Mouse (Mus musculus): ENCODE results near the gene Relt. TPM values are rescaled to one million over a fixed set of nuclear protein-coding genes. Genes with fewer than 3 reads are reported as not detected.
A peak's percentile ranks its signal among the peaks of the same experiment; 100 is the strongest.

The Relt gene
- polyA plus RNA-seq, 1 experiment: 29.2 TPM

DNA sequence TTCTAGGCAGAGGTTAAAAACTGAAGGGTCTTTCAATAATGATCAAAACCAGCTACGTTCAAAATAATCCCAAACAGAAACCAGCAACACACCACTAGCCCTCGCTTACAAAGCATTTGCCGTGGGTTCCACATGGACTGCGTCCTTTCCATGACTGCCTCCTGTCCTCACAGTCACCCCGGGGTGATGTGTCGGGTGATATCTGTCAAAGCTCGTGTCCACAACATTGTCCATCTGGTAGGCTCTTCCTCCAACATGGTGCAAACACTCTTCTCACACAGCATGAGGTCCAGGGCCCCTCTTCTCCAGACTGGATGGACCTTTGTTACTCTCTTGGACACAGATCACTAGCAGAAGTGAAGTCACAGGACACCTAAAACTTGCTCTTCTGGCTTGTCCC, 41.8 kb upstream of the Relt start:
- TF ChIP-seq CTCF (IDR thresholded peaks at IDR 0.05; ENCODE audit: borderline replicate concordance, insufficient read depth, low read depth, low read length) (no peak), POLR2A (IDR thresholded peaks at IDR 0.05; ENCODE audit: borderline replicate concordance, insufficient read depth, low read length) (no peak)
- 67% methylated on average over 7 of the region's 7 CpGs for WGBS
- no peaks in the 10 kb centered on the region for H3K4me1 ChIP-seq (ENCODE audit: control insufficient read depth, insufficient read depth, low read length)
- H3K27ac ChIP-seq (ENCODE audit: insufficient read depth, low read length): no peak overlapping the region
- no peaks in the 10 kb centered on the region for H3K27me3 ChIP-seq (ENCODE audit: control insufficient read depth, insufficient read depth, low read length)
- H3K4me3 ChIP-seq (replicated peaks; ENCODE audit: insufficient read depth, low read depth, low read length): no peak overlapping the region
- no peak for DNase-seq

- no peak overlapping the region for H3K27ac ChIP-seq (ENCODE audit: insufficient read depth, low read length)
- 84% methylated on average over 5 of the region's 5 CpGs for WGBS
- DNase-seq: no peak
Observed at GRCm38 (mm10) chr7:100904612-100905011, 41.4 kb upstream of the Relt start.

GRCm38 (mm10) chr7:100902451-100903137, 39.3 kb upstream of the Relt start:
- WGBS: 78% methylated on average over 9 of the region's 9 CpGs
- no peak for TF ChIP-seq POLR2A (IDR thresholded peaks at IDR 0.05; ENCODE audit: borderline replicate concordance, insufficient read depth, low read length)
- TF ChIP-seq CTCF (IDR thresholded peaks at IDR 0.05; ENCODE audit: borderline replicate concordance, insufficient read depth, low read depth, low read length): peak; percentile 52; the same call in 1 of the 2 replicates
- Histone ChIP-seq H3K27ac (ENCODE audit: insufficient read depth, low read length) (no peak overlapping the region), H3K27me3 (ENCODE audit: control insufficient read depth, insufficient read depth, low read length) (no peaks in the 10 kb centered on the region), H3K4me3 (replicated peaks; ENCODE audit: insufficient read depth, low read depth, low read length) (no peak overlapping the region), H3K4me1 (ENCODE audit: control insufficient read depth, insufficient read depth, low read length) (no peaks in the 10 kb centered on the region)
- DNase-seq: no peak

More at GRCm38 (mm10) chr7:100904612-100905011, 41.4 kb upstream of the Relt start:
- no peak for TF ChIP-seq POLR2A (IDR thresholded peaks at IDR 0.05; ENCODE audit: borderline replicate concordance, insufficient read depth, low read length)
- no peak for TF ChIP-seq CTCF (IDR thresholded peaks at IDR 0.05; ENCODE audit: borderline replicate concordance, insufficient read depth, low read depth, low read length)
- no peaks in the 10 kb centered on the region for H3K4me1 ChIP-seq (ENCODE audit: control insufficient read depth, insufficient read depth, low read length)
- H3K4me3 ChIP-seq (replicated peaks; ENCODE audit: insufficient read depth, low read depth, low read length): no peak overlapping the region
- H3K27me3 ChIP-seq (ENCODE audit: control insufficient read depth, insufficient read depth, low read length): no peaks in the 10 kb centered on the region

DNA sequence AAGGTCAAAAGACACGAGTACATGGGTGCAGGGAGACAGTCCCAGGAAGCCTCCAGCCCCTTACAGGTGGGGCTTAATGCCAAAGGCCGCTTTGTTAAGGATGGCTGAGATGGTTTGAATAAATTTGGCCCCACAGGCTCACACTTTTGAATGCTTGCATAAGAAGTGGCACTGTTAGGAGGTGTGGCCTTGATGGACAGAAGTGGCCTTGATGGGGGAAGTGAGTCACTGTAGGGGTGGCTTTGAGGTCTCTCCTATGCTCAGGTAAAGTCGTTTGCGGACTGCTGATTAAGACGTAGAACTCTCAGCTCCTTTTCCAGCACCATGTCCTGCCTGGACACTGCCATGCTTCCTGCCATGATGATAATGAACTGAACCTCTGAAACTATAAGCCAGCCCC, 34.6 kb upstream of the Relt start:
- H3K4me1 ChIP-seq (ENCODE audit: control insufficient read depth, insufficient read depth, low read length): no peaks in the 10 kb centered on the region
- 76% methylated on average over 5 of the region's 5 CpGs for WGBS
- H3K27ac ChIP-seq (ENCODE audit: insufficient read depth, low read length): no peak overlapping the region
- no peak for DNase-seq
- no peak overlapping the region for H3K4me3 ChIP-seq (replicated peaks; ENCODE audit: insufficient read depth, low read depth, low read length)
- TF ChIP-seq POLR2A (IDR thresholded peaks at IDR 0.05; ENCODE audit: borderline replicate concordance, insufficient read depth, low read length) (no peak), CTCF (IDR thresholded peaks at IDR 0.05; ENCODE audit: borderline replicate concordance, insufficient read depth, low read depth, low read length) (no peak)
- no peaks in the 10 kb centered on the region for H3K27me3 ChIP-seq (ENCODE audit: control insufficient read depth, insufficient read depth, low read length)

DNA sequence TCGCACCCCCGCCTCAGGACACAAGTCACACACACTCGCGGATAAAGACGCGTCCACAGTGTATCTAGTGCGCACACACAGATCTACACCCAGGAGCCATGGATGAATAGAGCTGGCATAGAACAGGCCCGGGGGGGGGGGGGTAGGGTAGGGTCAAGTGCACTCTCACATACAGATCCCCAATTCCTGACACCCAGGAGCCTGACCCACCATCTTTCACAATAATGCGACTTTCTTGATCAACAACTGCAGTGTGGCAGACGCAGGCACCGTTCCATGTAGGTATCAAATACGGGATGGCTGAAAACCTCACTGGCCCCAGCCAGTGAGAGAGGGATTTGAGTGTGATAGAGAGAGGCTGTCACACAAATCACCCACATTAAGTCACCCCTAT, 31.6 kb upstream of the Relt start:
- no peaks in the 10 kb centered on the region; the same call in none of the 2 replicates for H3K4me1 ChIP-seq (ENCODE audit: control insufficient read depth, insufficient read depth, low read length)
- DNase-seq: no peak
- 4% methylated on average over 12 of the region's 12 CpGs for WGBS
- H3K4me3 ChIP-seq (replicated peaks; ENCODE audit: insufficient read depth, low read depth, low read length): peak overlapping the region; percentile 99
- H3K27ac ChIP-seq (ENCODE audit: insufficient read depth, low read length): peak overlapping the region; percentile 86
- TF ChIP-seq POLR2A (IDR thresholded peaks at IDR 0.05; ENCODE audit: borderline replicate concordance, insufficient read depth, low read length) (no peak), CTCF (IDR thresholded peaks at IDR 0.05; ENCODE audit: borderline replicate concordance, insufficient read depth, low read depth, low read length) (no peak)
- no peaks in the 10 kb centered on the region for H3K27me3 ChIP-seq (ENCODE audit: control insufficient read depth, insufficient read depth, low read length)

- WGBS: 2% methylated on average over 45 of the region's 53 CpGs
- no peaks in the 10 kb centered on the region for H3K27me3 ChIP-seq (ENCODE audit: control insufficient read depth, insufficient read depth, low read length)
- H3K4me3 ChIP-seq (replicated peaks; ENCODE audit: insufficient read depth, low read depth, low read length): peak overlapping the region; percentile 99
- DNase-seq: peak; percentile 72 to 76
- H3K27ac ChIP-seq (ENCODE audit: insufficient read depth, low read length): peak overlapping the region; percentile 86
- H3K4me1 ChIP-seq (ENCODE audit: control insufficient read depth, insufficient read depth, low read length): no peaks in the 10 kb centered on the region; the same call in none of the 2 replicates
- peak; percentile 43; the same call in 1 of the 2 replicates for TF ChIP-seq POLR2A (IDR thresholded peaks at IDR 0.05; ENCODE audit: borderline replicate concordance, insufficient read depth, low read length)
- TF ChIP-seq CTCF (IDR thresholded peaks at IDR 0.05; ENCODE audit: borderline replicate concordance, insufficient read depth, low read depth, low read length): no peak
Observed at GRCm38 (mm10) chr7:100894057-100894832, 31.0 kb upstream of the Relt start.

GRCm38 (mm10) chr7:100893249-100894056, 30.2 kb upstream of the Relt start:
- Histone ChIP-seq H3K4me3 (replicated peaks; ENCODE audit: insufficient read depth, low read depth, low read length) (peak overlapping the region; percentile 99), H3K4me1 (ENCODE audit: control insufficient read depth, insufficient read depth, low read length) (no peaks in the 10 kb centered on the region; the same call in none of the 2 replicates), H3K27me3 (ENCODE audit: control insufficient read depth, insufficient read depth, low read length) (no peaks in the 10 kb centered on the region), H3K27ac (ENCODE audit: insufficient read depth, low read length) (peak overlapping the region; percentile 56)
- 21% methylated on average over 20 of the region's 20 CpGs for WGBS
- peak; percentile 55 to 58 for DNase-seq
- TF ChIP-seq CTCF (IDR thresholded peaks at IDR 0.05; ENCODE audit: borderline replicate concordance, insufficient read depth, low read depth, low read length) (no peak), POLR2A (IDR thresholded peaks at IDR 0.05; ENCODE audit: borderline replicate concordance, insufficient read depth, low read length) (no peak)
